Mouse (Mus musculus) liver, embryonic 15.5 days (tissue): Measurements from ENCODE around the gene Tsx. TPM values are rescaled to one million over a fixed set of nuclear protein-coding genes. Genes with fewer than 3 reads are reported as not detected.
A peak's percentile ranks its signal among the peaks of the same experiment; 100 is the strongest.
"Not testable (repeated sequence)": the region's sequence is repeated elsewhere in the genome, so short reads cannot be mapped to it uniquely, and the experiment has no call there.

Experiments
- ATAC-seq: fragments of 200-750 bp; cut with Nextera tagmentation; 2 replicates; pipeline ENCODE4 v1.8.0; 2017; ENCODE audit warnings: moderate number of reproducible peaks, mild to moderate bottlenecking, moderate library complexity; ENCODE audit not compliant: insufficient read depth
- H3K27ac ChIP-seq: fragments of 300-500 bp; sonication (generic); replicated peaks from 2 replicates; pipeline ENCODE4 v1.5.1; 2015; ENCODE audit warnings: mild to moderate bottlenecking, inconsistent platforms
- H3K27me3 ChIP-seq: fragments of 300-500 bp; sonication (generic); 2 replicates; pipeline ENCODE4 v1.6.1; 2015; ENCODE audit warnings: mild to moderate bottlenecking, inconsistent platforms
- H3K36me3 ChIP-seq: fragments of 300-500 bp; sonication (generic); replicated peaks from 2 replicates; pipeline ENCODE4 v1.6.1; 2015; ENCODE audit warnings: moderate library complexity, mild to moderate bottlenecking, inconsistent platforms
- H3K4me1 ChIP-seq: fragments of 300-500 bp; sonication (generic); replicated peaks from 2 replicates; pipeline ENCODE4 v1.6.1; 2015; ENCODE audit warnings: inconsistent platforms
- H3K4me2 ChIP-seq: fragments of 300-500 bp; sonication (generic); 2 replicates; pipeline ENCODE4 v1.6.1; 2015; ENCODE audit warnings: moderate library complexity, mild to moderate bottlenecking, inconsistent platforms
- H3K4me3 ChIP-seq: fragments of 300-500 bp; sonication (generic); replicated peaks from 2 replicates; pipeline ENCODE4 v1.5.1; 2015; ENCODE audit warnings: mild to moderate bottlenecking, inconsistent platforms
- H3K9ac ChIP-seq: fragments of 300-500 bp; sonication (generic); 2 replicates; pipeline ENCODE4 v1.6.1; 2015; ENCODE audit warnings: moderate library complexity, mild to moderate bottlenecking, inconsistent platforms
- H3K9me3 ChIP-seq: fragments of 300-500 bp; sonication (generic); replicated peaks from 2 replicates; pipeline ENCODE4 v1.6.1; 2016; ENCODE audit warnings: inconsistent platforms
- WGBS: fragments of 180-500 bp; shearing (Covaris S2); methylation state at CpG from one replicate; pipeline ENCODE4 v1.1.7; 2015; ENCODE audit warnings: mixed read lengths; ENCODE audit not compliant: insufficient replicate concordance; 5-methylcytosine and 5-hydroxymethylcytosine counted together
- polyA plus RNA-seq: library from polyadenylated mRNA; unstranded; fragments of >200 nt; fragmentation: Nextera tagmentation; extraction: Ambion mirVana; gene quantifications from 2 replicates; pipeline ENCODE4 v1.2.1, GENCODE M21; 2015

The Tsx gene
- polyA plus RNA-seq, 1 experiment from 2014 or later: not detected

GRCm38 (mm10) chrX:103432293-103432692 is 18.0 kb downstream of the Tsx start:
- peaks cover 43% of the 10 kb centered on the region for H3K27me3 ChIP-seq
- no peak overlapping the region for H3K4me2 ChIP-seq
- H3K4me3 ChIP-seq: no peak overlapping the region
- WGBS: 55% methylated on average over 7 of the region's 7 CpGs
- H3K9me3 ChIP-seq: no peaks in the 10 kb centered on the region
- H3K36me3 ChIP-seq: no peaks in the 10 kb centered on the region
- no peaks in the 10 kb centered on the region for H3K4me1 ChIP-seq
- no peak overlapping the region for H3K9ac ChIP-seq
- H3K27ac ChIP-seq: no peak overlapping the region
- no peak for ATAC-seq

- Histone ChIP-seq H3K36me3 (no peaks in the 10 kb centered on the region), H3K9me3 (no peaks in the 10 kb centered on the region)
- WGBS: 19% methylated on average over 9 of the region's 9 CpGs
These were observed 23.8 kb downstream of the Tsx start for GRCm38 (mm10) chrX:103438023-103438422.

GRCm38 (mm10) chrX:103440803-103441202 is 26.5 kb downstream of the Tsx start:
- Histone ChIP-seq H3K4me2 (no peak overlapping the region), H3K4me3 (no peak overlapping the region), H3K9ac (no peak overlapping the region), H3K9me3 (no peaks in the 10 kb centered on the region), H3K27ac (no peak overlapping the region), H3K36me3 (no peaks in the 10 kb centered on the region), H3K4me1 (no peaks in the 10 kb centered on the region), H3K27me3 (peaks cover 45% of the 10 kb centered on the region)
- 0% methylated on average over 1 of the region's 1 CpGs for WGBS
- no peak for ATAC-seq

More at GRCm38 (mm10) chrX:103438023-103438422, 23.8 kb downstream of the Tsx start:
- H3K4me2 ChIP-seq: no peak overlapping the region
- H3K4me1 ChIP-seq: no peaks in the 10 kb centered on the region
- H3K9ac ChIP-seq: no peak overlapping the region
- H3K27me3 ChIP-seq: peaks cover 48% of the 10 kb centered on the region
- H3K27ac ChIP-seq: no peak overlapping the region
- no peak for ATAC-seq
- H3K4me3 ChIP-seq: no peak overlapping the region

- Histone ChIP-seq H3K27ac (no peak overlapping the region), H3K9me3 (no peaks in the 10 kb centered on the region), H3K9ac (no peak overlapping the region), H3K4me2 (no peak overlapping the region), H3K27me3 (peaks cover 45% of the 10 kb centered on the region), H3K4me3 (no peak overlapping the region), H3K4me1 (no peaks in the 10 kb centered on the region), H3K36me3 (no peaks in the 10 kb centered on the region)
- WGBS: 20% methylated on average over 7 of the region's 7 CpGs
- no peak for ATAC-seq
These were observed 29.5 kb downstream of the Tsx start for GRCm38 (mm10) chrX:103443755-103444154.

- H3K36me3 ChIP-seq: no peaks in the 10 kb centered on the region
- H3K9ac ChIP-seq: no peak overlapping the region
- peak overlapping the region; percentile 57 for H3K4me2 ChIP-seq
- no peak for ATAC-seq
- H3K9me3 ChIP-seq: no peaks in the 10 kb centered on the region
- peak overlapping the region; percentile 38 for H3K4me3 ChIP-seq
- 7% methylated on average over 34 of the region's 34 CpGs for WGBS
- peaks cover 47% of the 10 kb centered on the region for H3K27me3 ChIP-seq
- no peak overlapping the region for H3K27ac ChIP-seq
- no peaks in the 10 kb centered on the region for H3K4me1 ChIP-seq
These were observed 33.4 kb downstream of the Tsx start for GRCm38 (mm10) chrX:103447539-103448169.

- not testable (repeated sequence) for H3K36me3 ChIP-seq, ATAC-seq, H3K4me1 ChIP-seq, H3K9me3 ChIP-seq, H3K9ac ChIP-seq, H3K27ac ChIP-seq
- peaks cover 50% of the 10 kb centered on the region for H3K27me3 ChIP-seq
- 44% methylated on average over 11 of the region's 13 CpGs for WGBS
- H3K4me2 ChIP-seq: peak overlapping the region; percentile 57; the same call in 1 of the 2 replicates
- H3K4me3 ChIP-seq: peak overlapping the region; percentile 38; the same call in 1 of the 2 replicates
These were observed 34.2 kb downstream of the Tsx start for GRCm38 (mm10) chrX:103448429-103448828.

GRCm38 (mm10) chrX:103448943-103449722 is 34.9 kb downstream of the Tsx start:
- 52% methylated on average over 19 of the region's 27 CpGs for WGBS
- H3K9me3 ChIP-seq, H3K4me1 ChIP-seq, H3K27ac ChIP-seq, H3K4me3 ChIP-seq, H3K36me3 ChIP-seq, H3K4me2 ChIP-seq, H3K9ac ChIP-seq, ATAC-seq: not testable (repeated sequence)
- H3K27me3 ChIP-seq: peaks cover 50% of the 10 kb centered on the region

GRCm38 (mm10) chrX:103452815-103453214 is 38.5 kb downstream of the Tsx start:
- Histone ChIP-seq H3K27ac (no peak overlapping the region), H3K27me3 (peaks cover 25% of the 10 kb centered on the region), H3K9me3 (no peaks in the 10 kb centered on the region), H3K4me3 (no peak overlapping the region), H3K4me2 (no peak overlapping the region), H3K4me1 (no peaks in the 10 kb centered on the region), H3K9ac (no peak overlapping the region), H3K36me3 (no peaks in the 10 kb centered on the region)
- ATAC-seq: no peak
- WGBS: 66% methylated on average over 6 of the region's 6 CpGs

GRCm38 (mm10) chrX:103460056-103460455 is 45.8 kb downstream of the Tsx start:
- no peak overlapping the region for H3K4me2 ChIP-seq
- H3K4me1 ChIP-seq: no peaks in the 10 kb centered on the region
- H3K9me3 ChIP-seq: no peaks in the 10 kb centered on the region
- H3K27ac ChIP-seq: no peak overlapping the region
- ATAC-seq: no peak
- no peak overlapping the region for H3K9ac ChIP-seq
- H3K4me3 ChIP-seq: no peak overlapping the region
- no peaks in the 10 kb centered on the region for H3K27me3 ChIP-seq
- peaks cover 4% of the 10 kb centered on the region; the same call in 1 of the 2 replicates for H3K36me3 ChIP-seq
- 61% methylated on average over 5 of the region's 5 CpGs for WGBS

- Histone ChIP-seq H3K4me1 (no peaks in the 10 kb centered on the region), H3K9ac (no peak overlapping the region), H3K4me3 (no peak overlapping the region), H3K9me3 (no peaks in the 10 kb centered on the region), H3K36me3 (peaks cover 30% of the 10 kb centered on the region), H3K4me2 (no peak overlapping the region), H3K27ac (no peak overlapping the region), H3K27me3 (no peaks in the 10 kb centered on the region)
- WGBS: 64% methylated on average over 2 of the region's 2 CpGs
- ATAC-seq: no peak
These were observed 54.7 kb downstream of the Tsx start for GRCm38 (mm10) chrX:103468998-103469397.

- Histone ChIP-seq H3K4me2 (no peak overlapping the region), H3K9me3 (no peaks in the 10 kb centered on the region), H3K36me3 (peaks cover 15% of the 10 kb centered on the region), H3K9ac (no peak overlapping the region), H3K27ac (no peak overlapping the region), H3K27me3 (no peaks in the 10 kb centered on the region), H3K4me3 (no peak overlapping the region), H3K4me1 (no peaks in the 10 kb centered on the region)
- no peak for ATAC-seq
- 76% methylated on average over 3 of the region's 3 CpGs for WGBS
These were observed 58.1 kb downstream of the Tsx start for GRCm38 (mm10) chrX:103472346-103472745.
